Mouse (Mus musculus): ENCODE measurements at regions not wholly inside any gene's neighbourhood (a gene's known extent, or its start where the extent isn't known, plus 50 kb on each side); places are given as distances from the start of the nearest gene placed in this dataset.
A peak's percentile ranks its signal among the peaks of the same experiment; 100 is the strongest.

DNA sequence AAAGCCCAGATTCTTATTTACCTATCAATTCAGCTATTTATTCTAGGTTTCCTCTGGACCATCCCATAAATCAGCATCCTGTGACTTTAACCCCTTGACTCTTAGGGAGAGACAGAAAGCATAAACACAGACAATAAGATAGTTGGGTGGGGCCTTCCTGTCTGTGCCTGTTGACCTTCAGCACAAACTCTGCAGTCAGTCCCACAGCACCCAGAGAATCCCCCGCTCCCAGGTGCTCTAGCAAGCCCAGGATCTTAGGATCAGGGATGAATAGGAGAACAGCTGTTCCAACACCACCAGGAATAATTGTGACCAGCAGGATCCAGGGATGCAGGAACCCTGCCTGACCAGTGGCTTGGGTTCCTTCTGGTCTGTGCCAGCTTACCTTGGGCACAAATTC, 107.8 kb downstream of the Basp1 start:
- Histone ChIP-seq H3K4me2 (no peak overlapping the region), H3K4me1 (replicated peaks) (no peaks in the 10 kb centered on the region), H3K27me3 (no peaks in the 10 kb centered on the region), H3K9ac (no peak overlapping the region), H3K4me3 (no peak overlapping the region), H3K9me3 (no peaks in the 10 kb centered on the region), H3K27ac (replicated peaks) (no peak overlapping the region), H3K36me3 (no peaks in the 10 kb centered on the region)
- 67% methylated on average over 1 of the region's 1 CpGs for WGBS
- no peak for ATAC-seq (ENCODE audit: low read depth)

DNA sequence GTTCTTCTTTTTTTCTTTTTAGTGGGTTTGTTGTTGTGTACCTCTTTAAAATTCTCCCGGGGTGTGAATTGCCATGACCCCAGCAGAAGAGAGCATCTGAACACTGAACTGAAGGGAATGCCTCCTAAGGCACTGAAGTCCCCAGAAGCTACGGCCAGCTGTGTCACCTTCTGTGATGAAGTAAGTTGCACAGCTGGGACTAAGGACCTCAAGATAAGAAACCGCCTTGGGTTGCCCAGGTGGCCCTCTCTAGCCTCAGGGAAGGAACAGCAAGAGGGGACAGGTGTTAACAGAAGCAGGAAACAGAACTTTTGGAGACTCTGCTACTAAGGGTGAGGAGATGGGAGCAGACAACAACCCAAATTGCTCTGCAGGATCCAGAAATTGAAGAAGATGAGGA, 110.2 kb downstream of the Basp1 start:
- no peak for ATAC-seq (ENCODE audit: low read depth)
- H3K36me3 ChIP-seq = no peaks in the 10 kb centered on the region
- no peak overlapping the region for H3K4me3 ChIP-seq
- H3K4me2 ChIP-seq = no peak overlapping the region
- no peaks in the 10 kb centered on the region for H3K27me3 ChIP-seq
- no peak overlapping the region for H3K27ac ChIP-seq (replicated peaks)
- H3K9me3 ChIP-seq = no peaks in the 10 kb centered on the region
- no peak overlapping the region for H3K9ac ChIP-seq
- no peaks in the 10 kb centered on the region for H3K4me1 ChIP-seq (replicated peaks)
- 85% methylated on average over 3 of the region's 3 CpGs for WGBS

DNA sequence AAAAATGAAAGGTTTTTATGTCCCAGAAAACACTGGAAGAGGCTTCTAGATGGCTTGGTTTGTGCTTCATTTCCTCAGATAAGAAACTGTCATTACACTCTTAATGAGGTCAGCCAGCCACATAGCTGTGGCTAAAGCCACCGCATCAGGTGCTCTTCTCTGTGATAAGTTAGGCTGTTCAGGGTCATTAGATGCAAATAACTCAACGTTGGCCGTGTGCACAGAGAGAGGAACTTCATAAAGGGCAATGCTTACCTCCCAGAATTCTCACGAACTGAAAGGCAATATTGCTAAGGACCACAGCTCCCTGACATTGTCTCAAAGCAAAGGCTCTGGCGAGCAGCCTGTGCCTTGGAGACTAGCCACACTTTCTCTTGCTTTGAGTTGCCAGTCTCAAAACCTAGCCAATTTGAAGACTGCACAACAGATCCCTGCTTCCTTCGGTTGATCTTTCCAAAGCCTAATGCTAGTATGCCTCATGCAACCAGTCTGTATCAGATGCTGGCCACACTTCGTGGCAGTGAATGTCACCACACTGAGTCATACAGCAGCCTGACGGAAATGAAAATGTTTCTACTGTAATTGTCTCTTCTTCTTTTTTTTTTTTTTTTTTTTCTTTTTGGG, 110.8 kb downstream of the Basp1 start:
- ATAC-seq (ENCODE audit: low read depth) = no peak
- WGBS = 74% methylated on average over 8 of the region's 8 CpGs

DNA sequence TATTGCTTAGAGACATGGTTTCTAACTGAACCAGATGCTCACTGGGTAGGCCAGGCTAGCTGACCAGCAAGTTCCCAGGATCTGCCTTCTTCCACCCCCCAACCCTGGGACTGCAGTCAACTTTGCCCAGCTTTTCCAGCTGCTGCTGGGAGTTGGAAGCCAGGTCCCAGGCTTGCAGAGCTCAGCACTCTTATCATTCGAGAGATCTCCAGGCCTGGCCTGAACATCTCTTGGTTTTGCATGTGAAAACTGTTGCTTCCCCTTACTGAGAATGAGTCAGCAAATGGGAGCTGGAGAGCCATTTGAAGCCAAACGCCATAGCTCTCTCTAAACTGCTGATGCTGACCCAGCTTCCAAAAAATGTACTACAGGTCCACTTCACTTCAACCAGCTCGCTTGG, 111.8 kb downstream of the Basp1 start:
- no peaks in the 10 kb centered on the region for H3K36me3 ChIP-seq
- no peak overlapping the region for H3K9ac ChIP-seq
- no peaks in the 10 kb centered on the region for H3K27me3 ChIP-seq
- no peak for ATAC-seq (ENCODE audit: low read depth)
- no peaks in the 10 kb centered on the region for H3K4me1 ChIP-seq (replicated peaks)
- no peak overlapping the region for H3K4me3 ChIP-seq
- no peak overlapping the region for H3K4me2 ChIP-seq
- WGBS = 70% methylated on average over 3 of the region's 3 CpGs
- H3K9me3 ChIP-seq = no peaks in the 10 kb centered on the region
- H3K27ac ChIP-seq (replicated peaks) = no peak overlapping the region

More for the DNA sequence above, 110.8 kb downstream of the Basp1 start:
- no peaks in the 10 kb centered on the region for H3K4me1 ChIP-seq (replicated peaks)
- no peaks in the 10 kb centered on the region for H3K36me3 ChIP-seq
- H3K9ac ChIP-seq = no peak overlapping the region
- no peak overlapping the region for H3K4me3 ChIP-seq
- no peak overlapping the region for H3K4me2 ChIP-seq
- H3K27ac ChIP-seq (replicated peaks) = no peak overlapping the region
- no peaks in the 10 kb centered on the region for H3K9me3 ChIP-seq
- no peaks in the 10 kb centered on the region for H3K27me3 ChIP-seq

DNA sequence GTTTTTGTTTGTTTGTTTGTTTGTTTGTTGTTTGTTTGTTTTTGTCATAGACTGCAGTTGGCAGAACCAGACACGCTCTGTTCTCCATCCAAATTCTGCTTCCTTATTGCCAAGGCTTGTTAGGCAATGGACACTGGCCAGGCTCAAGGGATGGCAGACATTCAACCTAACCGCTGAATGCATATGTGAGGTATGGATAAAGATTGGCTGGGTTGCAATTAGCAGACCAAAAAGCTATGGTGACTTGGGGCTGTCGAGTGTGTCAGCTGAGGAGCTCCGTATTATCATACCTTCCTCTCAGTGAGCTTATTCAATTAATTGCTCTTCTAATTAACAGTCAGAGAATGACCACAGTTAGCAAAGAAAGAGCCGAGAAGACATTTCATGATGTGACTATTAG, 116.3 kb downstream of the Basp1 start:
- no peak overlapping the region for H3K4me2 ChIP-seq
- H3K9me3 ChIP-seq = no peaks in the 10 kb centered on the region
- ATAC-seq (ENCODE audit: low read depth) = no peak
- H3K9ac ChIP-seq = no peak overlapping the region
- no peak overlapping the region for H3K4me3 ChIP-seq
- 64% methylated on average over 5 of the region's 5 CpGs for WGBS
- H3K36me3 ChIP-seq = no peaks in the 10 kb centered on the region
- no peak overlapping the region for H3K27ac ChIP-seq (replicated peaks)
- no peaks in the 10 kb centered on the region for H3K27me3 ChIP-seq
- H3K4me1 ChIP-seq (replicated peaks) = no peaks in the 10 kb centered on the region

DNA sequence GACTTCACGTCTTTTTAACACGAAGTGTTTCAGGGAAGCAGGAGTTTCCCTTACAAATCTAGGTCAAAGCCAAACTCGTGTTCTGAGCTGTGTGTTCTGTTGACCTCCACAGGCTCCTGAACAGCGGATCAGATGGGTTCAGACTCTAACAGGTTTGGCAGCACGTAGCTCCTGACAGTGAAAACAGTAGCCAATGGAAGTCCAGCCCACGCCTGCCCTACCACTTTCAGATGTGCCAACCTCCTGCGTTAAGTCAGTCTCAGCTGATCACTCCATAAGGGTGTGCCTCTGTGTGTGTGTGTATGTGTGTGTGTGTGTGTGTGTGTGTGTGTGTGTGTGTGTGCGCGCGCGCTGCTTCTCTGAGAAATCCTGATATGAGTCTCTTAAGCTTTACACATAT, 116.8 kb downstream of the Basp1 start:
- no peak overlapping the region for H3K9ac ChIP-seq
- no peak overlapping the region for H3K4me3 ChIP-seq
- no peak for ATAC-seq (ENCODE audit: low read depth)
- H3K36me3 ChIP-seq = no peaks in the 10 kb centered on the region
- peaks cover 1% of the 10 kb centered on the region; the same call in 1 of the 2 replicates for H3K4me1 ChIP-seq (replicated peaks)
- no peak overlapping the region for H3K27ac ChIP-seq (replicated peaks)
- no peaks in the 10 kb centered on the region for H3K27me3 ChIP-seq
- no peaks in the 10 kb centered on the region for H3K9me3 ChIP-seq
- WGBS = 89% methylated on average over 11 of the region's 11 CpGs
- no peak overlapping the region for H3K4me2 ChIP-seq

DNA sequence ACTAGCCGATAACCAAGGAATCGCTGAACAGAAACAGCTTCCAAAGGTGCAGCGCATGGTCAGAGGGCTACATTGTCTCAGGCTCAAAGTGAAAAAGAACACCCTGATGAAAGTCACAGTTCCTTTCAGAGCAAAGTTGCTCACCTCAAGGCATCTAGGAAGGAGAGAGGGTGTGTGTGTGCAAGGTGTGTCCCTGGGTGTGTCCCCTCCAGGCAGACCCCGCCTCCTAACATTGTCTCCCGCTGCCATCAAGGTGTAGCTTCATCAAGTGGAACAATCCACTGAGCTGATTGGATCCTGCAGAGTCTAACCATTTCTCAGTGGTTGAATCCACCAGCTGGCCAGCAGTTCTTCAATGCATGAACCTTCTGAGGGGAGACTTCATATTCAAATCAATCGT, 117.8 kb downstream of the Basp1 start:
- Histone ChIP-seq H3K27me3 (no peaks in the 10 kb centered on the region), H3K4me1 (replicated peaks) (peaks cover 11% of the 10 kb centered on the region), H3K4me3 (no peak overlapping the region), H3K4me2 (no peak overlapping the region), H3K36me3 (no peaks in the 10 kb centered on the region), H3K9ac (no peak overlapping the region), H3K27ac (replicated peaks) (no peak overlapping the region), H3K9me3 (no peaks in the 10 kb centered on the region)
- ATAC-seq (ENCODE audit: low read depth) = no peak
- 94% methylated on average over 6 of the region's 6 CpGs for WGBS

DNA sequence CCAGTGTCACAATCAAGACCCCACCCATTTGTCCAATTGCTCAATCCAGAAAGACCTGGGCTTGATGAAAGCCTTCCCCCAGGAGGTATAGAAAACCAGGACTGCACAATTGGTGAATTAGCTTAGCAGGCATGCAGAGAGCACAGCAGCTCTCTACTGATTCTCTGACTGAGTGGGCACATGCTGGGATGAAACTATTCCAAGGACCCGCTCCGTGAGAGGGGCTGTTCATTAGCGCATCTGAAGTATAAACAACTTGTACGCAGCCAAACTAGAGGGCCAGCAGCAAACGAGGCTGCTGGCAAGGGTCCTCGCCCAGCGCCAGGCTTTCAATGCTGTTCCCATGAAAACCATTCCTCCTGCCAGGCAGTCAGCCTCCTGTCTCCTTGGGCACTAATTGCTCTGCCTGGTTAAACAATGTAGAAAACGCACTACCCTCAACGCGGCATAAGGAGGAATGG, 122.3 kb downstream of the Basp1 start:
- peak; percentile 82 for ATAC-seq (ENCODE audit: low read depth)

DNA sequence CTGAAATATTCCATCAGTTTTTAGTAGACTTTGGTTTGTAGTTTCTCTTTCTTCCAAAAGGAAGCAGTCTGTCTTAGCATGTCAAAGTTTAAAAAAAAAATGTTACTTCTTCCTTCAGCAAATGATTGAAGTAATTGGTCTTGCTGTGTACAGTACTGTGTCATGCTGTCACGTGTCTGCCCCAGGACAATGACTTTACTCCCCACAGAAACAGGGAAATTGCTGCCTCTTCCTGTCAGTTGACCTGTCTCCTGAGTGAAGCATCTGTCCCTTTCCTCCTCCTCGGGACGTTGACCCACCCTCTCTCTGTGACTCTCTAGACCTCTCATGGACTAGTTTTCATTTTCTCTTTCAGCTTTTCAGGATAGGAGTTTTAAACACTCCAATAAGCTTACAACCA, 125.7 kb downstream of the Basp1 start:
- Histone ChIP-seq H3K36me3 (no peaks in the 10 kb centered on the region), H3K27me3 (peaks cover 14% of the 10 kb centered on the region; the same call in 1 of the 2 replicates), H3K4me2 (no peak overlapping the region), H3K9ac (no peak overlapping the region), H3K4me1 (replicated peaks) (peaks cover 34% of the 10 kb centered on the region), H3K27ac (replicated peaks) (no peak overlapping the region), H3K4me3 (no peak overlapping the region), H3K9me3 (no peaks in the 10 kb centered on the region)
- no peak for ATAC-seq (ENCODE audit: low read depth)
- 60% methylated on average over 3 of the region's 3 CpGs for WGBS

More for the DNA sequence above, 122.3 kb downstream of the Basp1 start:
- 0 out of 2 replicates have a peak overlapping the region, but pooled peaks have one; percentile 9 for H3K4me2 ChIP-seq
- H3K9me3 ChIP-seq = no peaks in the 10 kb centered on the region
- H3K9ac ChIP-seq = no peak overlapping the region
- no peaks in the 10 kb centered on the region for H3K36me3 ChIP-seq
- H3K4me1 ChIP-seq (replicated peaks) = peaks cover 12% of the 10 kb centered on the region
- 34% methylated on average over 10 of the region's 10 CpGs for WGBS
- no peak overlapping the region for H3K4me3 ChIP-seq
- peak overlapping the region; percentile 29; the same call in 1 of the 2 replicates for H3K27ac ChIP-seq (replicated peaks)
- H3K27me3 ChIP-seq = 0 out of 2 replicates have a peak, but pooled peaks cover 6% of the 10 kb centered on the region

DNA sequence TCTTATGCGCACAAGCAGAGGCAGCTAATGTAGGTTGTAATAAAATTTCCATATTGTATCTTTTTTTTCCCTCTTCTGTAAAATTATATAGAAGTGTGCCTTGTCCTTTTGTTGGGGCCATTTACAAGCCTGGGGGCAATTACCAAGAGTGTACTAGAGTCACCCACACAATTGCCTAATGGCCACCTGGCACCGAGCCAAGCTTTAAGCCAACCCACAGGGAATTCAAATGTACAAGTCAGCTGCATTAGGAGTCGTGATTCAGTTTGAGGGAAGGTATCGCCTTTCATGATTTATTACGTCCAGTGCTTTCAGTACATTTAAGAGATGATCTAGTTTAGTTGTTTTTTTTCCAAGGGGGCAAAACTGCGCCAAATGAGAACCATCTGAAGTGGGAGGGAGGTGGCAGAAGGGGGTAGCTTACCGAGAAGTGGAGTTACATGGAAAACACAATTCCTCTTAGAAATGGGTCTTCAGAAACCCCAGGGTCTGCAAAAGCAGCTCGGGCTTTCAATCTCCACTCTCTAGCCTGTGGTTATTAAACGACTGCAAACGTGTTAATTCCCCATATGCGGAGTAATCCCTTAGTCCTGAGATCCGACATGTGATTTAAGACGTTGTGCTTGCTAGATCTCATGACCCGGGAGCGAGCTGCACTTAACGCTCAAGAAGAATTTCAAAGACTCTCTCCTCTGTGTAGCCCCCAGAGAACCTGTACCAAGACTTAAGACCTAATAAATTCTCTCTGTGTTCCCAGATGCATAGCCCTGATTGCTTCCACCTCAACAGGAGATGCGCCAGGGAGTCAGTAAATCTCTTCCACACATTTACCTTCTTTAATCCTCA, 129.0 kb downstream of the Basp1 start:
- peak; percentile 84 for ATAC-seq (ENCODE audit: low read depth)
- WGBS = 21% methylated on average over 17 of the region's 17 CpGs
- H3K4me3 ChIP-seq = no peak overlapping the region
- no peaks in the 10 kb centered on the region for H3K9me3 ChIP-seq
- no peak overlapping the region for H3K9ac ChIP-seq
- peaks cover 31% of the 10 kb centered on the region for H3K4me1 ChIP-seq (replicated peaks)
- H3K27me3 ChIP-seq = peaks cover 14% of the 10 kb centered on the region; the same call in 1 of the 2 replicates
- H3K36me3 ChIP-seq = no peaks in the 10 kb centered on the region
- peak overlapping the region; percentile 18; the same call in 1 of the 2 replicates for H3K4me2 ChIP-seq
- peak overlapping the region; percentile 61; the same call in 1 of the 2 replicates for H3K27ac ChIP-seq (replicated peaks)

DNA sequence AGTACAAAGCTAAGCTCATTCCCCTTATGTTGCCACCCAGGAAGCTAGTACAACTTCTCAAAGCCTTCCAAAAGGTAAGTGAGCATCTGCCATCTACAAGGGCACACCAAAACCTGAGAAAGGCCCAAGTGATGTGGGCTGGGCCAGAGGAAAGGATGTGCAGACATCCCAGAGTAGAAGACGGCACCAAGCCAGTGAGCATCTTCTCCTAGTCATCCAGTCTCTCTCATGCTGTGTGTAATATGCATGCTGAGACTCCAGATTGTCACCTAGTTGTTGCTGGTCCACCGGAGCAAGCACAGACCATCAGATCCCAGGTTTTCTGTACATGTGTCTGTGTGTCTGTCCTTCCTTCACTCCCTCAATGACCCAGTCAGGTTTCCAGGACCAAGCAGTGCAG, 129.9 kb downstream of the Basp1 start:
- Histone ChIP-seq H3K4me1 (replicated peaks) (peaks cover 37% of the 10 kb centered on the region), H3K4me3 (no peak overlapping the region), H3K36me3 (no peaks in the 10 kb centered on the region), H3K9ac (no peak overlapping the region), H3K27me3 (peaks cover 14% of the 10 kb centered on the region; the same call in 1 of the 2 replicates), H3K27ac (replicated peaks) (peak overlapping the region; percentile 52), H3K4me2 (no peak overlapping the region), H3K9me3 (no peaks in the 10 kb centered on the region)
- 72% methylated on average over 2 of the region's 2 CpGs for WGBS
- 0 out of 2 replicates have a peak, but pooled peaks have one; percentile 23 for ATAC-seq (ENCODE audit: low read depth)

DNA sequence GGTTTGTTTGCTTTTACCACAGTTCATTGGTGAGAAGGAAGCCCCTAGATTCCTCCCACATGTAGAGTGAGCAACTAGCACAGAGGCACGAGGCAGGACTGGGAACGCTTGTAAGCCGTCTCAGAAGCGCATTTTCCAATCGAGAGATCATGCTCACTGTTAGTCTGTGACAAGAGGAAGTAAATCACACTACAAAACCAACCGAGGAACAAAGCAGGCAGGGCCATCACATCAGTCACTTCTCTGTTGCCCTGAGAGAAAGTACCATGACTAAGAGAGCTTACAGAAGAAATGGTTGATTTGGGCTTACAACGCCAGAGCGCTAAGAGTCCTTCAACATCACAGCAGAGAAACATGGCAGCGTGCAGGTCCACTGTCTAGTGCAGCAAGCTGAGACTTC, 131.2 kb downstream of the Basp1 start:
- Histone ChIP-seq H3K4me3 (no peak overlapping the region), H3K9ac (no peak overlapping the region), H3K27me3 (peaks cover 10% of the 10 kb centered on the region; the same call in 1 of the 2 replicates), H3K4me1 (replicated peaks) (peaks cover 45% of the 10 kb centered on the region), H3K9me3 (no peaks in the 10 kb centered on the region), H3K36me3 (no peaks in the 10 kb centered on the region), H3K4me2 (no peak overlapping the region), H3K27ac (replicated peaks) (no peak overlapping the region)
- 30% methylated on average over 9 of the region's 9 CpGs for WGBS
- ATAC-seq (ENCODE audit: low read depth) = no peak
